Mouse (Mus musculus) megakaryocyte, embryonic 14.5 days (primary cell): Measurements from ENCODE around the gene Gadd45gip1.

Source experiments
- FLI1 ChIP-seq: IDR thresholded peaks from 2 replicates; pipeline ENCODE4 v1.6.1; 2012; ENCODE audit warnings: low read length, inconsistent platforms, mixed read lengths
- GATA1 ChIP-seq: IDR thresholded peaks from 3 replicates; pipeline ENCODE4 v1.6.1; 2012; ENCODE audit warnings: mixed read lengths, low read length, inconsistent platforms, borderline replicate concordance

- TF ChIP-seq GATA1 (no peak), FLI1 (no peak)
Observed at GRCm38 (mm10) chr8:84790537-84790936, 40.8 kb upstream of the Gadd45gip1 start.
